Mouse (Mus musculus) liver, embryonic 16.5 days (tissue): Measurements from ENCODE around the gene Vmn2r18. TPM values are rescaled to one million over a fixed set of nuclear protein-coding genes. Genes with fewer than 3 reads are reported as not detected.

Experiments used
- ATAC-seq: fragments of 200-750 bp; cut with Nextera tagmentation; 2 replicates; pipeline ENCODE4 v1.8.0; 2017; ENCODE audit warnings: low read depth, mild to moderate bottlenecking, moderate number of reproducible peaks, moderate library complexity
- H3K27ac ChIP-seq: fragments of 300-500 bp; sonication (generic); 2 replicates; pipeline ENCODE4 v1.5.1; 2014; ENCODE audit warnings: mild to moderate bottlenecking, low read length
- H3K27me3 ChIP-seq: fragments of 300-500 bp; sonication (generic); 2 replicates; pipeline ENCODE4 v1.6.1; 2014; ENCODE audit warnings: low read depth, low read length, mixed read lengths; ENCODE audit not compliant: control insufficient read depth, insufficient read depth
- H3K36me3 ChIP-seq: fragments of 300-500 bp; sonication (generic); 2 replicates; pipeline ENCODE4 v1.6.1; 2014; ENCODE audit warnings: mild to moderate bottlenecking; ENCODE audit not compliant: control insufficient read depth, insufficient read depth
- H3K4me1 ChIP-seq: fragments of 300-500 bp; sonication (generic); 2 replicates; pipeline ENCODE4 v1.6.1; 2014; ENCODE audit warnings: low read depth, low read length, mixed read lengths; ENCODE audit not compliant: control insufficient read depth
- H3K4me2 ChIP-seq: fragments of 300-500 bp; sonication (generic); 2 replicates; pipeline ENCODE4 v1.6.1; 2014; ENCODE audit warnings: low read depth, low read length, mixed read lengths
- H3K4me3 ChIP-seq: fragments of 300-500 bp; sonication (generic); 2 replicates; pipeline ENCODE4 v1.5.1; 2014; ENCODE audit warnings: low read depth, mild to moderate bottlenecking, low read length
- H3K9ac ChIP-seq: fragments of 300-500 bp; sonication (generic); 2 replicates; pipeline ENCODE4 v1.6.1; 2014; ENCODE audit warnings: low read depth, low read length
- H3K9me3 ChIP-seq: fragments of 300-500 bp; sonication (generic); replicated peaks from 2 replicates; pipeline ENCODE4 v1.6.1; 2016; ENCODE audit warnings: low read length; ENCODE audit not compliant: control insufficient read depth
- WGBS: fragments of 180-500 bp; shearing (Covaris S2); extraction: QIAGEN DNeasy Blood & Tissue Kit; methylation state at CpG from one replicate; pipeline ENCODE4 v1.1.7; 2014; ENCODE audit not compliant: insufficient replicate concordance; 5-methylcytosine and 5-hydroxymethylcytosine counted together
- polyA plus RNA-seq: library from polyadenylated mRNA; unstranded; fragments of >200 nt; fragmentation: Nextera tagmentation; extraction: Ambion mirVana; gene quantifications from 2 replicates; pipeline ENCODE4 v1.2.1, GENCODE M21; 2015

Vmn2r18 gene
- not detected in 2 replicates for polyA plus RNA-seq

DNA sequence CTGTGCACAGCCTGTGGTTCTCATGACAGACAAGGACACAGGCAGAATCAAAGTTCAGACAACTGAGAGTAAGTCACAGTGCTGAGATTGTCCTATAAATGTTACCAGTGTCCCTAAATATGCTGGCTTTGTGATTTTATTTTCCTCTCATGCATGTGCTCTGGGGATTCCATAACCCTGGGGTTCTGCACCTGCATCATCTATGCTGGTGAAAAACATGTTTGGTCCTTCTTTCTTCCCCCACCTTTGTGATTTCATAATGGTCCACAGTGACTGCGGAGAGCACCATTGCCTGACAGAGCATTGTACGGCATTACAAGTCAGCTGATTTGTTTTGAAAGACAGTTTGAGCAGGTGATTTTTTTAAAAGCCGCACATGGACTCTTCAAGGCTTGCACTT lies at the start of gene Vmn2r18:
Vmn2r18 (minus strand) TSS at position 101 of the 400 bp plus-strand sequence.
- H3K4me2 ChIP-seq = no peak within 1 kb of the TSS
- no peak for ATAC-seq
- 73% methylated on average over 3 of the region's 3 CpGs for WGBS
- H3K9ac ChIP-seq = no peak within 1 kb of the TSS
- H3K4me3 ChIP-seq = no peak within 1 kb of the TSS
- no peaks in the 10 kb centered on the region for H3K36me3 ChIP-seq
- H3K4me1 ChIP-seq = no peaks in the 10 kb centered on the region
- H3K27me3 ChIP-seq = no peaks in the 10 kb centered on the region
- no peaks in the 10 kb centered on the region for H3K9me3 ChIP-seq
- no peak within 1 kb of the TSS for H3K27ac ChIP-seq

- ATAC-seq = no peak
- Histone ChIP-seq H3K27me3 (no peaks in the 10 kb centered on the region), H3K4me2 (peak overlapping the region; percentile 60), H3K4me3 (peak overlapping the region; percentile 79), H3K36me3 (peaks cover 24% of the 10 kb centered on the region), H3K9me3 (no peaks in the 10 kb centered on the region), H3K9ac (no peak overlapping the region), H3K4me1 (peaks cover 5% of the 10 kb centered on the region), H3K27ac (no peak overlapping the region)
- 55% methylated on average over 3 of the region's 3 CpGs for WGBS
These were observed 45.6 kb upstream of the Vmn2r18 start for GRCm38 (mm10) chr5:151651411-151651784.

DNA sequence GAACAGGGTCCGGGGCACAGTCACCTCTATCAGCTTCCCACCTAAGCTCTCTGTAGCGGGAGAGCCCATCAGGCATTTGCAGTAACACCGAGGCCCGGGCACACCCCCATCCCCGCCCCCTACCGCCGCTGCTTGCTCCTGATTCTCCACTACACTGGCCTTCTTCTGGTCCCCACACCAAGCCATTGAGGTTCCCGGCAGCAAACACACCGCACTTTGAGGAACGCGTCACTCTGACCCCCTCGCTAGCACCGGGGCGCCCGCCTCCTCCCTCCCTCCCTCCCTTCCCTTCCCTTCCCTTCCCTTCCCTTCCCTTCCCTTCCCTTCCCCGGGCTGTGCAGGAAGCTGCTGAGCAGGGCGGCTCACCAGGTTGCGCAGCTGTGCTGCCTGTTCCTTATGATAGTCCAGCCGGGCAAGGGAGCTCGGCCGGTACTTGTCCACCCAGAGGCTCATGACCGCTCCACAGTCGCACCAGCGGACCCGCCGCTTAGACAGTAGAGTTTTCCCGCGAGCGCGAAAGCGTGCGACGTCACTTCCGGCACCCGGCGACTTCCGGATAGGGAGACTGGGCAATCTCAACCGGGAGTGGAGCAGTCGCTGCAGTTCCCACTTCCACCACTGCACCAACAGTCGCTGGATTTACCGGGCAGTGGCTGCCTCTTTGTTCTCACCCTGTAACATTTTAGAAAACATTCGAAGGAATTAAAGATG lies 45.0 kb upstream of the Vmn2r18 start, which contains the start of gene Rfc3:
Rfc3 (minus strand) TSS at position 543 of the 711 bp plus-strand sequence.
- Histone ChIP-seq H3K4me1 (peaks cover 5% of the 10 kb centered on the region), H3K36me3 (peaks cover 29% of the 10 kb centered on the region), H3K9ac (peak within 1 kb of the TSS; percentile 71), H3K27ac (peak within 1 kb of the TSS; percentile 72), H3K4me2 (peak within 1 kb of the TSS; percentile 60), H3K4me3 (peak within 1 kb of the TSS; percentile 79), H3K27me3 (no peaks in the 10 kb centered on the region), H3K9me3 (no peaks in the 10 kb centered on the region)
- peak; percentile 98 for ATAC-seq
- WGBS = under 1% methylated on average over 41 of the region's 42 CpGs

- Histone ChIP-seq H3K4me1 (no peaks in the 10 kb centered on the region; the same call in 1 of the 2 replicates), H3K27ac (no peak overlapping the region), H3K9ac (no peak overlapping the region), H3K4me2 (no peak overlapping the region), H3K9me3 (no peaks in the 10 kb centered on the region), H3K4me3 (no peak overlapping the region), H3K36me3 (peaks cover 60% of the 10 kb centered on the region), H3K27me3 (no peaks in the 10 kb centered on the region)
- ATAC-seq = no peak
- WGBS = 81% methylated on average over 7 of the region's 7 CpGs
These were observed 39.0 kb upstream of the Vmn2r18 start for GRCm38 (mm10) chr5:151644845-151645244.

DNA sequence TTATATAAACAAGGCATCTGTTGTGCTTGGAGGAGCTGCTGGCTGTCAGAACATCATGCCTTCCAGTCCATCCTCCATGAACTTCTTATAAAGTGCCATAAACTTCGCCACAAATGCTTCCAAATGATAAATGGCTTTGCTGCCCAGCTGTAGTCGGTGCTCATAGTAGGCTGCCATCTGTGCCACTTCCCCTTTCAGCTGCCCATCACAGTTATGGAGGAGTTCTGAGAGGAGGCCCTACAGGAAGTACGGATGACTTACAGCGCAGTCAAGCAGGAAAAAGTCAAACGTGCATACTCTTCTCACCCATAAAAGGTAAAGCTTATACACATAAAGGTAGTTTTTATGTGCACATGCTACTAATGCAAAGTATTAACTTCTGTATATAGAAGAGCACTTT lies 37.0 kb upstream of the Vmn2r18 start:
- no peak overlapping the region for H3K4me2 ChIP-seq
- no peaks in the 10 kb centered on the region for H3K27me3 ChIP-seq
- H3K27ac ChIP-seq = no peak overlapping the region
- H3K9ac ChIP-seq = no peak overlapping the region
- no peaks in the 10 kb centered on the region for H3K4me1 ChIP-seq
- H3K4me3 ChIP-seq = no peak overlapping the region
- no peaks in the 10 kb centered on the region for H3K9me3 ChIP-seq
- ATAC-seq = no peak
- H3K36me3 ChIP-seq = peaks cover 50% of the 10 kb centered on the region
- WGBS = 52% methylated on average over 5 of the region's 5 CpGs

GRCm38 (mm10) chr5:151642102-151642501 lies 36.3 kb upstream of the Vmn2r18 start:
- no peaks in the 10 kb centered on the region for H3K9me3 ChIP-seq
- H3K27me3 ChIP-seq = no peaks in the 10 kb centered on the region
- no peak overlapping the region for H3K27ac ChIP-seq
- no peak overlapping the region for H3K4me3 ChIP-seq
- no peaks in the 10 kb centered on the region for H3K4me1 ChIP-seq
- ATAC-seq = no peak
- no peak overlapping the region for H3K9ac ChIP-seq
- no peak overlapping the region for H3K4me2 ChIP-seq
- peaks cover 43% of the 10 kb centered on the region for H3K36me3 ChIP-seq
- WGBS = 87% methylated on average over 1 of the region's 1 CpGs

DNA sequence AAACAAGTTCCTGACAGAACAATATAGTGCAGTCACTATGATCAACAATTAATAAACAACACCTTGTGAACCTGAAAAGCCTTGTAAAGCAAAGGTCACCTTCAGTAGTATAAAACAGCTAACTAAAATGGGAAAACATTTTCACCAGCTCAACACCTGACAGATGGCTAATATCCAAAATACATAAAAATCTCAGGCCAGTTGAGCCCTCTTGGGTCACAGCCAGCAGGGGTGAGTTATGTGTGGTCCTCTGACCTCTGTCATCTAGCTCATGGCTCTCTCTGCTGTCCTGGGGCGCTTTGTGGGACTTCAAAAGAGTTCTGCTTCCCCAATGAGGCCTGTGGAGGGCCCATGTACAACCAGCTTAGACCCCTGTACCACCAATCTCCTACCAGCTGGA lies 4.1 kb downstream of the Vmn2r18 start:
- H3K27me3 ChIP-seq = no peaks in the 10 kb centered on the region
- H3K4me1 ChIP-seq = no peaks in the 10 kb centered on the region
- no peaks in the 10 kb centered on the region for H3K9me3 ChIP-seq
- no peak overlapping the region for H3K4me2 ChIP-seq
- H3K27ac ChIP-seq = no peak overlapping the region
- peak; percentile 53; the same call in 1 of the 2 replicates for ATAC-seq
- WGBS = 26% methylated on average over 1 of the region's 1 CpGs
- H3K36me3 ChIP-seq = no peaks in the 10 kb centered on the region
- no peak overlapping the region for H3K9ac ChIP-seq
- H3K4me3 ChIP-seq = no peak overlapping the region

Other genes with a start within 250 kb of the Vmn2r18 start
- gene Gm42906, start 177.9 kb downstream of the Vmn2r18 start, polyA plus RNA-seq = not detected in 2 replicates
- 33.6 and 37.3 TPM in 2 replicates for gene Rfc3, start 45.2 kb upstream of the Vmn2r18 start, polyA plus RNA-seq